Mouse (Mus musculus): ENCODE data around the gene Scn3a. TPM values are rescaled to one million over a fixed set of nuclear protein-coding genes. Genes with fewer than 3 reads are reported as not detected.
"Not testable (repeated sequence)": the region's sequence is repeated elsewhere in the genome, so short reads cannot be mapped to it uniquely, and the experiment has no call there.

Scn3a gene
- total and polyA plus RNA-seq, 3 experiments, result 0.13 to 0.33 (median 0.24) TPM

GRCm38 (mm10) chr2:65453763-65454162 lies 113.7 kb downstream of the Scn3a start:
- no peak overlapping the region for H3K27ac ChIP-seq (ENCODE audit: insufficient read depth, low read depth)
- no peak overlapping the region for H3K4me2 ChIP-seq (ENCODE audit: insufficient read depth, low read depth, poor library complexity, severe bottlenecking)
- dilution Hi-C loops (cut with MboI; ENCODE audit: extremely low pct_ligation_motif_present, extremely low pct_unique_long_range_greater_than_20kb, low sequenced_read_pairs) (no loop called here), in situ Hi-C loops (cut with MboI; ENCODE audit: low pct_ligation_motif_present, low pct_unique_long_range_greater_than_20kb, low sequenced_read_pairs) (no loop called here)
- H3K9me3 ChIP-seq (replicated peaks; ENCODE audit: low read length), result no peaks in the 10 kb centered on the region
- no peaks in the 10 kb centered on the region for H3K4me1 ChIP-seq (ENCODE audit: control insufficient read depth in 1 of 2, insufficient read depth in 2 of 2)
- no peak overlapping the region for H3K9ac ChIP-seq (ENCODE audit: insufficient read depth, low read depth)
- TF ChIP-seq MAFK (IDR thresholded peaks at IDR 0.05; ENCODE audit: insufficient replicate concordance, low read length) (no peak), GABPA (IDR thresholded peaks at IDR 0.05; ENCODE audit: insufficient replicate concordance, low read depth, low read length) (no peak), RCOR1 (conservative IDR thresholded peaks at IDR 0.05; ENCODE audit: low read depth, low read length) (no peak), NRF1 (IDR thresholded peaks at IDR 0.05; ENCODE audit: low read depth, low read length) (no peak), IRF4 (IDR thresholded peaks at IDR 0.05; ENCODE audit: low read depth, low read length) (no peak), JUND (conservative IDR thresholded peaks at IDR 0.05; ENCODE audit: low read depth, low read length) (no peak), CTCF (conservative IDR thresholded peaks at IDR 0.05 in 1 of 2, IDR thresholded peaks at IDR 0.05 in 1 of 2; ENCODE audit: low read depth in 2 of 2, low read length in 2 of 2) (no peak), PAX5 (IDR thresholded peaks at IDR 0.05; ENCODE audit: low read length) (no peak), ZMIZ1 (IDR thresholded peaks at IDR 0.05; ENCODE audit: low read depth, low read length) (no peak), KAT2A (IDR thresholded peaks at IDR 0.05; ENCODE audit: insufficient replicate concordance, low read length) (no peak), JUN (IDR thresholded peaks at IDR 0.05; ENCODE audit: insufficient read depth, low read depth, low read length) (no peak), UBTF (IDR thresholded peaks at IDR 0.05; ENCODE audit: low read depth, low read length) (no peak)
- H3K79me2 ChIP-seq (replicated peaks; ENCODE audit: control insufficient read depth, extremely low read depth, insufficient read depth, poor library complexity, severe bottlenecking), result no peaks in the 10 kb centered on the region
- H3K36me3 ChIP-seq (replicated peaks in 1 of 2; ENCODE audit: control insufficient read depth in 1 of 2, insufficient read depth in 1 of 2, low read length in 1 of 2), result no peaks in the 10 kb centered on the region
- DNase-seq (ENCODE audit: extremely low read depth), result no peak
- H3K4me3 ChIP-seq (replicated peaks in 1 of 3; ENCODE audit: low read depth in 2 of 3, low read length in 2 of 3, poor library complexity in 1 of 3), result no peak overlapping the region
- no peaks in the 10 kb centered on the region for H3K27me3 ChIP-seq (replicated peaks)

DNA sequence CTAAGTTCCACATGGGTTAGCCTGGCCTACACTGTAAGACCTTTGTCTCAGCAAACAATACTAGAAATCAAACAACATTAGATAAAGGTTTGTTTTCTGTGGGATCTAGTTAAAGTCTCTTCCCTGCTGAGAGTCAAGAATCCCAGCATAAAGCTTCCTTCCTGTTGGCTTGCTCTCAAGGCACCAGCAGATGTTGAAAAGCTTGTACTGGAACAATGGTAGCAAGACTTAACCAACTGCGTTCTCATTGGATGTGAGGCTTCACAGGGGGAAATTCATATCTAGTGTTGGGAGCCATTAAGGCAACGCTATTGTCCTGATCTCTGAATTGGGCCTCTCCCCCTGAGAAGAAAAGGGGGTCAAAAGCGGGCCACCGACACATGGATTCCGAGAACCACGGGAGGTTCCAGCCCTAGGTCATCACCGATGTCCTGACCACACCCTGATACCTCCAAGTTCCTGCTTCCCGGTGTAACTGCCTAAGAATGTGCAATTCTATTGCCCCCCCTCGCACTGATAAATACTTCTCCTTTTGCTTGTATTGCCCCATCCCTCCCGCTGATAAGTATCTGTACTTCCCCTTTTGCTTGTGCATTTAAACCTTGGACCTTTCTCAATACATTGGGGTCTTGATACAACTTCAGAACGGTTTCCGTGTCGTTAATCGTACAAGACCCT lies 115.9 kb downstream of the Scn3a start:
- H3K9ac ChIP-seq (ENCODE audit: insufficient read depth, low read depth); H3K27me3 ChIP-seq (replicated peaks); H3K4me2 ChIP-seq (ENCODE audit: insufficient read depth, low read depth, poor library complexity, severe bottlenecking); H3K79me2 ChIP-seq (replicated peaks; ENCODE audit: control insufficient read depth, extremely low read depth, insufficient read depth, poor library complexity, severe bottlenecking); H3K27ac ChIP-seq (ENCODE audit: insufficient read depth, low read depth); DNase-seq (ENCODE audit: extremely low read depth); H3K4me1 ChIP-seq (ENCODE audit: control insufficient read depth in 1 of 2, insufficient read depth in 2 of 2); H3K9me3 ChIP-seq (replicated peaks; ENCODE audit: low read length); H3K4me3 ChIP-seq (replicated peaks in 1 of 3; ENCODE audit: low read depth in 2 of 3, low read length in 2 of 3, poor library complexity in 1 of 3); H3K36me3 ChIP-seq (replicated peaks in 1 of 2; ENCODE audit: control insufficient read depth in 1 of 2, insufficient read depth in 1 of 2, low read length in 1 of 2); in situ Hi-C loops (cut with MboI; ENCODE audit: low pct_ligation_motif_present, low pct_unique_long_range_greater_than_20kb, low sequenced_read_pairs); dilution Hi-C loops (cut with MboI; ENCODE audit: extremely low pct_ligation_motif_present, extremely low pct_unique_long_range_greater_than_20kb, low sequenced_read_pairs): not testable (repeated sequence)

Measured in CH12.LX (cell line).